Mouse (Mus musculus) heart, embryonic 11.5 days (tissue): Measurements from ENCODE around the gene Art3. TPM values are rescaled to one million over a fixed set of nuclear protein-coding genes. Genes with fewer than 3 reads are reported as not detected.

Experiments
- ATAC-seq: fragments of 200-750 bp; cut with Nextera tagmentation; replicated peaks from 2 replicates; pipeline ENCODE4 v1.8.0; 2017; ENCODE audit warnings: moderate library complexity; ENCODE audit not compliant: insufficient number of reproducible peaks, low FRiP score, low TSS enrichment
- H3K27ac ChIP-seq: fragments of 300-500 bp; sonication (generic); 2 replicates; pipeline ENCODE4 v1.5.1; 2014; ENCODE audit warnings: mild to moderate bottlenecking, low read depth, low read length
- H3K27me3 ChIP-seq: fragments of 300-500 bp; sonication (generic); 2 replicates; pipeline ENCODE4 v1.6.1; 2014; ENCODE audit warnings: mild to moderate bottlenecking, low read length, mixed read lengths; ENCODE audit not compliant: control insufficient read depth, insufficient read depth
- H3K36me3 ChIP-seq: fragments of 300-500 bp; sonication (generic); 2 replicates; pipeline ENCODE4 v1.6.1; 2014; ENCODE audit warnings: mild to moderate bottlenecking, low read length, moderate library complexity, mixed read lengths; ENCODE audit not compliant: control insufficient read depth, insufficient read depth
- H3K4me1 ChIP-seq: fragments of 300-500 bp; sonication (generic); 2 replicates; pipeline ENCODE4 v1.6.1; 2014; ENCODE audit warnings: low read length; ENCODE audit not compliant: control insufficient read depth, insufficient read depth
- H3K4me2 ChIP-seq: fragments of 300-500 bp; sonication (generic); 2 replicates; pipeline ENCODE4 v1.6.1; 2014; ENCODE audit warnings: mild to moderate bottlenecking, moderate library complexity
- H3K4me3 ChIP-seq: fragments of 300-500 bp; sonication (generic); 2 replicates; pipeline ENCODE4 v1.5.1; 2014; ENCODE audit warnings: low read depth, low read length
- H3K9ac ChIP-seq: fragments of 300-500 bp; sonication (generic); 2 replicates; pipeline ENCODE4 v1.6.1; 2014; ENCODE audit warnings: mild to moderate bottlenecking, low read depth, low read length, moderate library complexity
- H3K9me3 ChIP-seq: fragments of 300-500 bp; sonication (generic); replicated peaks from 2 replicates; pipeline ENCODE4 v1.6.1; 2016; ENCODE audit warnings: low read length; ENCODE audit not compliant: control insufficient read depth
- WGBS: fragments of 180-500 bp; shearing (Covaris S2); extraction: QIAGEN DNeasy Blood & Tissue Kit; methylation state at CpG from one replicate; pipeline ENCODE4 v1.1.7; 2014; ENCODE audit not compliant: insufficient replicate concordance; 5-methylcytosine and 5-hydroxymethylcytosine counted together
- polyA plus RNA-seq: library from polyadenylated mRNA; unstranded; fragments of >200 nt; fragmentation: Nextera tagmentation; extraction: Ambion mirVana; gene quantifications from 2 replicates; pipeline ENCODE4 v1.2.1, GENCODE M21; 2014

Art3 gene
- polyA plus RNA-seq, 1 experiment from 2014 or later = 37.6 TPM

- H3K27ac ChIP-seq = no peak overlapping the region
- no peaks in the 10 kb centered on the region for H3K36me3 ChIP-seq
- no peak overlapping the region for H3K4me3 ChIP-seq
- H3K9me3 ChIP-seq = no peaks in the 10 kb centered on the region
- no peak for ATAC-seq
- H3K9ac ChIP-seq = no peak overlapping the region
- peaks cover 3% of the 10 kb centered on the region; the same call in 1 of the 2 replicates for H3K4me1 ChIP-seq
- WGBS = 64% methylated on average over 10 of the region's 10 CpGs
- H3K4me2 ChIP-seq = no peak overlapping the region
- no peaks in the 10 kb centered on the region for H3K27me3 ChIP-seq
These were observed 36.8 kb downstream of the Art3 start for GRCm38 (mm10) chr5:92368392-92368791.

GRCm38 (mm10) chr5:92369151-92369994 lies 37.7 kb downstream of the Art3 start:
- no peak overlapping the region for H3K9ac ChIP-seq
- no peaks in the 10 kb centered on the region for H3K36me3 ChIP-seq
- no peak overlapping the region for H3K4me2 ChIP-seq
- no peak overlapping the region for H3K27ac ChIP-seq
- H3K27me3 ChIP-seq = no peaks in the 10 kb centered on the region
- 68% methylated on average over 13 of the region's 13 CpGs for WGBS
- peaks cover 3% of the 10 kb centered on the region; the same call in 1 of the 2 replicates for H3K4me1 ChIP-seq
- H3K4me3 ChIP-seq = no peak overlapping the region
- H3K9me3 ChIP-seq = no peaks in the 10 kb centered on the region
- no peak for ATAC-seq

GRCm38 (mm10) chr5:92370392-92370791 lies 38.8 kb downstream of the Art3 start:
- Histone ChIP-seq H3K4me2 (no peak overlapping the region), H3K27me3 (no peaks in the 10 kb centered on the region), H3K9ac (no peak overlapping the region), H3K27ac (no peak overlapping the region), H3K4me1 (peaks cover 3% of the 10 kb centered on the region; the same call in 1 of the 2 replicates), H3K36me3 (no peaks in the 10 kb centered on the region), H3K4me3 (no peak overlapping the region), H3K9me3 (no peaks in the 10 kb centered on the region)
- no peak for ATAC-seq
- WGBS = 80% methylated on average over 6 of the region's 6 CpGs

GRCm38 (mm10) chr5:92370891-92371290 lies 39.3 kb downstream of the Art3 start:
- Histone ChIP-seq H3K36me3 (no peaks in the 10 kb centered on the region), H3K4me2 (no peak overlapping the region), H3K4me1 (peaks cover 3% of the 10 kb centered on the region; the same call in 1 of the 2 replicates), H3K9me3 (no peaks in the 10 kb centered on the region), H3K27me3 (no peaks in the 10 kb centered on the region), H3K27ac (no peak overlapping the region), H3K4me3 (no peak overlapping the region), H3K9ac (no peak overlapping the region)
- WGBS = 84% methylated on average over 6 of the region's 6 CpGs
- no peak for ATAC-seq

- ATAC-seq = no peak
- no peaks in the 10 kb centered on the region for H3K27me3 ChIP-seq
- H3K27ac ChIP-seq = no peak overlapping the region
- peaks cover 4% of the 10 kb centered on the region for H3K4me1 ChIP-seq
- no peak overlapping the region for H3K4me3 ChIP-seq
- 82% methylated on average over 14 of the region's 14 CpGs for WGBS
- H3K4me2 ChIP-seq = no peak overlapping the region
- H3K9ac ChIP-seq = no peak overlapping the region
- H3K36me3 ChIP-seq = no peaks in the 10 kb centered on the region
- no peaks in the 10 kb centered on the region for H3K9me3 ChIP-seq
These were observed 39.8 kb downstream of the Art3 start for GRCm38 (mm10) chr5:92371361-92371976.

- no peaks in the 10 kb centered on the region for H3K9me3 ChIP-seq
- H3K4me1 ChIP-seq = peaks cover 12% of the 10 kb centered on the region
- no peak for ATAC-seq
- H3K27me3 ChIP-seq = no peaks in the 10 kb centered on the region
- WGBS = 34% methylated on average over 2 of the region's 2 CpGs
- H3K4me3 ChIP-seq = no peak overlapping the region
- no peak overlapping the region for H3K27ac ChIP-seq
- H3K4me2 ChIP-seq = no peak overlapping the region
- H3K9ac ChIP-seq = no peak overlapping the region
- H3K36me3 ChIP-seq = no peaks in the 10 kb centered on the region
These were observed 41.0 kb downstream of the Art3 start for GRCm38 (mm10) chr5:92372605-92373004.

GRCm38 (mm10) chr5:92374721-92375142 lies 43.1 kb downstream of the Art3 start:
- no peak overlapping the region for H3K27ac ChIP-seq
- no peak for ATAC-seq
- no peaks in the 10 kb centered on the region for H3K9me3 ChIP-seq
- peaks cover 9% of the 10 kb centered on the region for H3K4me1 ChIP-seq
- H3K36me3 ChIP-seq = no peaks in the 10 kb centered on the region
- 37% methylated on average over 6 of the region's 6 CpGs for WGBS
- H3K4me2 ChIP-seq = no peak overlapping the region
- no peaks in the 10 kb centered on the region for H3K27me3 ChIP-seq
- H3K4me3 ChIP-seq = no peak overlapping the region
- H3K9ac ChIP-seq = no peak overlapping the region

GRCm38 (mm10) chr5:92375368-92375767 lies 43.7 kb downstream of the Art3 start:
- Histone ChIP-seq H3K4me3 (no peak overlapping the region), H3K27me3 (no peaks in the 10 kb centered on the region), H3K4me2 (no peak overlapping the region), H3K27ac (no peak overlapping the region), H3K4me1 (peaks cover 9% of the 10 kb centered on the region), H3K9me3 (no peaks in the 10 kb centered on the region), H3K36me3 (no peaks in the 10 kb centered on the region), H3K9ac (no peak overlapping the region)
- 81% methylated on average over 17 of the region's 17 CpGs for WGBS
- ATAC-seq = no peak
